Mouse (Mus musculus) heart, embryonic 13.5 days (tissue): ENCODE data around the gene Alox8. TPM values are rescaled to one million over a fixed set of nuclear protein-coding genes. Genes with fewer than 3 reads are reported as not detected.
A peak's percentile ranks its signal among the peaks of the same experiment; 100 is the strongest.

Experiments used
- ATAC-seq: fragments of 200-750 bp; cut with Nextera tagmentation; 2 replicates; pipeline ENCODE4 v1.8.0; 2017; ENCODE audit warnings: moderate TSS enrichment; ENCODE audit not compliant: insufficient number of reproducible peaks, low FRiP score, low TSS enrichment; ENCODE audit errors: extremely low read depth
- H3K27ac ChIP-seq: fragments of 300-500 bp; sonication (generic); replicated peaks from 2 replicates; pipeline ENCODE4 v1.5.1; 2015; ENCODE audit warnings: moderate library complexity, mild to moderate bottlenecking, inconsistent platforms
- H3K27me3 ChIP-seq: fragments of 300-500 bp; sonication (generic); replicated peaks from 2 replicates; pipeline ENCODE4 v1.6.1; 2015; ENCODE audit warnings: mild to moderate bottlenecking, inconsistent platforms
- H3K36me3 ChIP-seq: fragments of 300-500 bp; sonication (generic); 2 replicates; pipeline ENCODE4 v1.6.1; 2015; ENCODE audit warnings: mild to moderate bottlenecking, inconsistent platforms
- H3K4me1 ChIP-seq: fragments of 300-500 bp; sonication (generic); 2 replicates; pipeline ENCODE4 v1.6.1; 2015; ENCODE audit warnings: inconsistent platforms
- H3K4me2 ChIP-seq: fragments of 300-500 bp; sonication (generic); 2 replicates; pipeline ENCODE4 v1.6.1; 2015; ENCODE audit warnings: inconsistent platforms, mild to moderate bottlenecking, moderate library complexity
- H3K4me3 ChIP-seq: fragments of 300-500 bp; sonication (generic); 2 replicates; pipeline ENCODE4 v1.5.1; 2015; ENCODE audit warnings: moderate library complexity, mild to moderate bottlenecking, inconsistent platforms
- H3K9ac ChIP-seq: fragments of 300-500 bp; sonication (generic); 2 replicates; pipeline ENCODE4 v1.6.1; 2015; ENCODE audit warnings: inconsistent platforms, mild to moderate bottlenecking, moderate library complexity
- H3K9me3 ChIP-seq: fragments of 300-500 bp; sonication (generic); 2 replicates; pipeline ENCODE4 v1.6.1; 2016; ENCODE audit warnings: inconsistent platforms
- WGBS: fragments of 180-500 bp; shearing (Covaris S2); methylation state at CpG from one replicate; pipeline ENCODE4 v1.1.7; 2015; ENCODE audit warnings: mixed read lengths; 5-methylcytosine and 5-hydroxymethylcytosine counted together
- polyA plus RNA-seq: library from polyadenylated mRNA; unstranded; fragments of >200 nt; fragmentation: Nextera tagmentation; extraction: Ambion mirVana; gene quantifications from 2 replicates; pipeline ENCODE4 v1.2.1, GENCODE M21; 2015

Gene Alox8
- polyA plus RNA-seq, 1 experiment from 2014 or later, result 1.1 TPM

- no peak for ATAC-seq
- no peaks in the 10 kb centered on the region for H3K27me3 ChIP-seq
- no peaks in the 10 kb centered on the region for H3K36me3 ChIP-seq
- no peaks in the 10 kb centered on the region for H3K9me3 ChIP-seq
- peaks cover 7% of the 10 kb centered on the region for H3K4me1 ChIP-seq
- H3K9ac ChIP-seq, result no peak overlapping the region
- WGBS, result 31% methylated on average over 3 of the region's 3 CpGs
- H3K27ac ChIP-seq, result no peak overlapping the region
- H3K4me3 ChIP-seq, result no peak overlapping the region
- H3K4me2 ChIP-seq, result no peak overlapping the region
Measured at GRCm38 (mm10) chr11:69179512-69179911, 18.1 kb downstream of the Alox8 start.

- H3K4me1 ChIP-seq, result peaks cover 9% of the 10 kb centered on the region
- H3K9ac ChIP-seq, result no peak overlapping the region
- ATAC-seq, result no peak
- H3K27ac ChIP-seq, result no peak overlapping the region
- H3K27me3 ChIP-seq, result no peaks in the 10 kb centered on the region
- WGBS, result 77% methylated on average over 3 of the region's 3 CpGs
- H3K4me2 ChIP-seq, result no peak overlapping the region
- no peaks in the 10 kb centered on the region for H3K36me3 ChIP-seq
- H3K4me3 ChIP-seq, result no peak overlapping the region
- no peaks in the 10 kb centered on the region for H3K9me3 ChIP-seq
Measured at GRCm38 (mm10) chr11:69178525-69178924, 19.1 kb downstream of the Alox8 start.

GRCm38 (mm10) chr11:69174722-69175121 is 22.9 kb downstream of the Alox8 start:
- Histone ChIP-seq H3K27me3 (peaks cover 10% of the 10 kb centered on the region), H3K27ac (no peak overlapping the region), H3K4me1 (peaks cover 8% of the 10 kb centered on the region), H3K4me3 (no peak overlapping the region), H3K9me3 (no peaks in the 10 kb centered on the region), H3K4me2 (no peak overlapping the region), H3K36me3 (no peaks in the 10 kb centered on the region), H3K9ac (no peak overlapping the region)
- no peak for ATAC-seq
- WGBS, result 76% methylated on average over 7 of the region's 7 CpGs

GRCm38 (mm10) chr11:69172606-69173005 is 25.0 kb downstream of the Alox8 start:
- Histone ChIP-seq H3K4me2 (no peak overlapping the region), H3K27ac (no peak overlapping the region), H3K4me3 (no peak overlapping the region), H3K36me3 (no peaks in the 10 kb centered on the region), H3K4me1 (peaks cover 4% of the 10 kb centered on the region; the same call in 1 of the 2 replicates), H3K9ac (no peak overlapping the region), H3K27me3 (peaks cover 12% of the 10 kb centered on the region), H3K9me3 (no peaks in the 10 kb centered on the region)
- 78% methylated on average over 2 of the region's 2 CpGs for WGBS
- no peak for ATAC-seq

- WGBS, result 29% methylated on average over 7 of the region's 7 CpGs
- no peaks in the 10 kb centered on the region for H3K9me3 ChIP-seq
- peaks cover 22% of the 10 kb centered on the region for H3K27me3 ChIP-seq
- no peak overlapping the region for H3K27ac ChIP-seq
- no peaks in the 10 kb centered on the region for H3K36me3 ChIP-seq
- no peak for ATAC-seq
- peaks cover 4% of the 10 kb centered on the region; the same call in 1 of the 2 replicates for H3K4me1 ChIP-seq
- H3K4me3 ChIP-seq, result no peak overlapping the region
- no peak overlapping the region for H3K9ac ChIP-seq
- H3K4me2 ChIP-seq, result no peak overlapping the region
Measured at GRCm38 (mm10) chr11:69171626-69172025, 26.0 kb downstream of the Alox8 start.

- 69% methylated on average over 12 of the region's 12 CpGs for WGBS
- ATAC-seq, result no peak
Measured at GRCm38 (mm10) chr11:69169313-69169712, 28.3 kb downstream of the Alox8 start.

GRCm38 (mm10) chr11:69156800-69157199 is 40.8 kb downstream of the Alox8 start, which contains the start of gene Alox12b:
TSS of gene Alox12b (plus strand) at chr11:69156989.
- no peaks in the 10 kb centered on the region for H3K36me3 ChIP-seq
- no peaks in the 10 kb centered on the region for H3K9me3 ChIP-seq
- H3K9ac ChIP-seq, result no peak within 1 kb of the TSS
- H3K27ac ChIP-seq, result no peak within 1 kb of the TSS
- H3K4me2 ChIP-seq, result peak within 1 kb of the TSS; percentile 44
- H3K27me3 ChIP-seq, result peaks cover 80% of the 10 kb centered on the region
- WGBS, result 3% methylated on average over 18 of the region's 18 CpGs
- peak within 1 kb of the TSS; percentile 21 for H3K4me3 ChIP-seq
- peaks cover 6% of the 10 kb centered on the region for H3K4me1 ChIP-seq
- no peak for ATAC-seq

More at GRCm38 (mm10) chr11:69169313-69169712, 28.3 kb downstream of the Alox8 start:
- H3K4me3 ChIP-seq, result no peak overlapping the region
- no peaks in the 10 kb centered on the region for H3K9me3 ChIP-seq
- H3K27ac ChIP-seq, result no peak overlapping the region
- no peak overlapping the region for H3K4me2 ChIP-seq
- no peak overlapping the region for H3K9ac ChIP-seq
- H3K36me3 ChIP-seq, result no peaks in the 10 kb centered on the region
- H3K4me1 ChIP-seq, result peaks cover under 1% of the 10 kb centered on the region; the same call in 1 of the 2 replicates
- H3K27me3 ChIP-seq, result peaks cover 45% of the 10 kb centered on the region

GRCm38 (mm10) chr11:69155351-69155750 is 42.3 kb downstream of the Alox8 start:
- peaks cover 6% of the 10 kb centered on the region for H3K4me1 ChIP-seq
- H3K4me2 ChIP-seq, result no peak overlapping the region
- H3K4me3 ChIP-seq, result no peak overlapping the region
- no peak overlapping the region for H3K9ac ChIP-seq
- no peak for ATAC-seq
- no peaks in the 10 kb centered on the region for H3K36me3 ChIP-seq
- H3K9me3 ChIP-seq, result no peaks in the 10 kb centered on the region
- peaks cover 88% of the 10 kb centered on the region for H3K27me3 ChIP-seq
- WGBS, result 32% methylated on average over 1 of the region's 1 CpGs
- H3K27ac ChIP-seq, result no peak overlapping the region

- 82% methylated on average over 8 of the region's 8 CpGs for WGBS
- Histone ChIP-seq H3K4me2 (no peak overlapping the region), H3K9ac (no peak overlapping the region)
Measured at GRCm38 (mm10) chr11:69153831-69154230, 43.8 kb downstream of the Alox8 start.

GRCm38 (mm10) chr11:69151004-69151403 is 46.6 kb downstream of the Alox8 start:
- Histone ChIP-seq H3K36me3 (no peaks in the 10 kb centered on the region), H3K27me3 (peaks cover 55% of the 10 kb centered on the region), H3K27ac (no peak overlapping the region), H3K4me2 (peak overlapping the region; percentile 57), H3K4me3 (peak overlapping the region; percentile 27), H3K4me1 (no peaks in the 10 kb centered on the region), H3K9me3 (no peaks in the 10 kb centered on the region), H3K9ac (peak overlapping the region; percentile 61)
- ATAC-seq, result no peak
- 55% methylated on average over 6 of the region's 6 CpGs for WGBS

More at GRCm38 (mm10) chr11:69153831-69154230, 43.8 kb downstream of the Alox8 start:
- Histone ChIP-seq H3K36me3 (no peaks in the 10 kb centered on the region), H3K4me3 (no peak overlapping the region), H3K9me3 (no peaks in the 10 kb centered on the region), H3K4me1 (peaks cover 6% of the 10 kb centered on the region), H3K27ac (no peak overlapping the region), H3K27me3 (peaks cover 83% of the 10 kb centered on the region)
- no peak for ATAC-seq

- no peak for ATAC-seq
- 7% methylated on average over 7 of the region's 7 CpGs for WGBS
- Histone ChIP-seq H3K27ac (no peak overlapping the region), H3K36me3 (no peaks in the 10 kb centered on the region), H3K4me3 (peak overlapping the region; percentile 27), H3K9ac (peak overlapping the region; percentile 61), H3K9me3 (no peaks in the 10 kb centered on the region), H3K4me1 (no peaks in the 10 kb centered on the region), H3K4me2 (peak overlapping the region; percentile 57), H3K27me3 (peaks cover 51% of the 10 kb centered on the region)
Measured at GRCm38 (mm10) chr11:69150444-69150843, 47.2 kb downstream of the Alox8 start.

- no peaks in the 10 kb centered on the region for H3K36me3 ChIP-seq
- H3K9me3 ChIP-seq, result no peaks in the 10 kb centered on the region
- no peak overlapping the region for H3K4me2 ChIP-seq
- no peak overlapping the region for H3K4me3 ChIP-seq
- WGBS, result 51% methylated on average over 6 of the region's 6 CpGs
- no peak overlapping the region for H3K9ac ChIP-seq
- no peak for ATAC-seq
- H3K4me1 ChIP-seq, result no peaks in the 10 kb centered on the region
- H3K27ac ChIP-seq, result no peak overlapping the region
- peaks cover 44% of the 10 kb centered on the region for H3K27me3 ChIP-seq
Measured at GRCm38 (mm10) chr11:69149728-69150127, 47.9 kb downstream of the Alox8 start.
